Comparison of ENCODE assay signal across 9 mouse cellular contexts in genomic region chr4:40906298-40906697, GRCm38 (mm10). TPM values are rescaled to one million over a fixed set of nuclear protein-coding genes. Genes with fewer than 3 reads are reported as not detected.
A peak's percentile ranks its signal among the peaks of the same experiment; 100 is the strongest.
DNase-seq lines count a peak whose midpoint lies in the region; ATAC-seq and TF ChIP-seq lines count a peak whose summit lies in the region.
"Had no signal": no experiment of that assay in that cellular context is flagged by ENCODE, and none has a peak within 500 bp of the region (broad histone marks: within the 10 kb centered on the region; RNA-seq: fewer than 3 reads in every experiment).

No protein-coding gene starts in this region.

- no peaks in the 10 kb centered on the region for H3K27me3 ChIP-seq in heart, postnatal 0 days (ENCODE audit: control insufficient read depth, insufficient read depth, low read length)

- H3K4me2 ChIP-seq in heart, postnatal 0 days (ENCODE audit: low read depth, low read length): no peak overlapping the region

- TF ChIP-seq CTCF in heart, postnatal 0 days (IDR thresholded peaks at IDR 0.05; ENCODE audit: low read depth): peak; percentile 76

- TF ChIP-seq EP300 in heart, postnatal 0 days (IDR thresholded peaks at IDR 0.05; ENCODE audit: low read depth): no peak

- 25% methylated on average over 1 of the region's 1 CpGs for WGBS in heart, postnatal 0 days

- no peaks in the 10 kb centered on the region for H3K4me1 ChIP-seq in heart, postnatal 0 days (ENCODE audit: control insufficient read depth, insufficient read depth)

- peak; percentile 41 for ATAC-seq in heart, postnatal 0 days (ENCODE audit: insufficient read depth, low read depth)
- ATAC-seq in hematopoietic stem cell, adult 5-6 weeks (replicated peaks in 1 of 2; ENCODE audit: insufficient read depth in 1 of 2, low FRiP score in 2 of 2, low TSS enrichment in 1 of 2, low read depth in 1 of 2, poor library complexity in 2 of 2, severe bottlenecking in 2 of 2): peak; percentile 46 to 58; a peak in 1 of 4 replicates
- no peak for ATAC-seq in monocyte, adult 5-6 weeks (replicated peaks; ENCODE audit: insufficient number of reproducible peaks, low FRiP score, low TSS enrichment, poor library complexity, severe bottlenecking)
- ATAC-seq in cerebellum, adult (ENCODE audit: insufficient number of reproducible peaks, low FRiP score, low TSS enrichment): no peak

- no peak overlapping the region for H3K4me3 ChIP-seq in heart, postnatal 0 days (ENCODE audit: low read depth, low read length)

- no peak overlapping the region for H3K27ac ChIP-seq in heart, postnatal 0 days (ENCODE audit: low read depth)
- H3K27ac ChIP-seq: macrophage had no signal

- intact Hi-C loops in left cerebral cortex, postnatal 36 days (cut with DNase I): loop anchor here (1.0 kb wide), 1 partner anchor 132 kb away; no protein-coding TSS in a partner anchor

- H3K9ac ChIP-seq in heart, postnatal 0 days (replicated peaks; ENCODE audit: low read depth, low read length): no peak overlapping the region

- H3K36me3 ChIP-seq in heart, postnatal 0 days (replicated peaks; ENCODE audit: control insufficient read depth, insufficient read depth, low read length): no peaks in the 10 kb centered on the region

- H3K9me3 ChIP-seq in heart, postnatal 0 days (replicated peaks; ENCODE audit: control insufficient read depth, low read length): no peaks in the 10 kb centered on the region

- DNase-seq in heart, postnatal 0 days (ENCODE audit: low spot score): peak; percentile 69
- DNase-seq in heart, adult 11 months: no peak
- peak; percentile 19 for DNase-seq in thymus, postnatal 14 days
- no peak for DNase-seq in thymus, adult 18-20 months
- DNase-seq in left cerebral cortex, postnatal 36 days (ENCODE audit: low spot score in 2 of 2): no peak

RNA-seq across cellular contexts. Expression of gene Spink4, which starts 13.6 kb away (rescaled TPM):
- total RNA-seq in heart, postnatal 0 days (2014; rRNA removed; ENCODE audit: low replicate concordance): 2.7 TPM in 1 of 2 replicates, not detected in the other
- 7.7 and 7.8 TPM in 2 replicates for polyA plus RNA-seq in heart, postnatal 0 days (2015; fragmentation: Nextera tagmentation; extraction: Ambion mirVana)
- not detected in 2 replicates for total RNA-seq in hematopoietic stem cell, adult 5-6 weeks (2017)
- total RNA-seq in monocyte, adult 5-6 weeks (2017): not detected in 3 replicates
- total RNA-seq in left cerebral cortex, postnatal 36 days (2021): not detected
- polyA plus RNA-seq: macrophage had no signal

RNA-seq across cellular contexts. Expression of gene Bag1, which starts 41.8 kb away (rescaled TPM):
- total RNA-seq in heart, postnatal 0 days (2014; rRNA removed; ENCODE audit: low replicate concordance): 77.3 and 98.8 TPM in 2 replicates
- polyA plus RNA-seq in heart, postnatal 0 days (2015; fragmentation: Nextera tagmentation; extraction: Ambion mirVana): 213 and 222 TPM in 2 replicates
- total RNA-seq in hematopoietic stem cell, adult 5-6 weeks (2017): 272 and 383 TPM in 2 replicates
- total RNA-seq in monocyte, adult 5-6 weeks (2017): 241 to 264 TPM (median 246 TPM) in 3 replicates
- 100 to 1,000 TPM; 170 to 211 TPM for total RNA-seq in left cerebral cortex, postnatal 36 days (2021)

RNA-seq across cellular contexts. Expression of gene Chmp5, which starts 41.9 kb away (rescaled TPM):
- total RNA-seq in heart, postnatal 0 days (2014; rRNA removed; ENCODE audit: low replicate concordance): 17.7 and 26.8 TPM in 2 replicates
- 72.3 and 77.3 TPM in 2 replicates for polyA plus RNA-seq in heart, postnatal 0 days (2015; fragmentation: Nextera tagmentation; extraction: Ambion mirVana)
- 92.7 and 116 TPM in 2 replicates for total RNA-seq in hematopoietic stem cell, adult 5-6 weeks (2017)
- 103 to 128 TPM (median 128 TPM) in 3 replicates for total RNA-seq in monocyte, adult 5-6 weeks (2017)
- total RNA-seq in left cerebral cortex, postnatal 36 days (2021): 10 to 100 TPM; 81.2 to 81.6 TPM

RNA-seq across cellular contexts. Expression of gene B4galt1, which starts 52.5 kb away (rescaled TPM):
- 125 and 129 TPM in 2 replicates for total RNA-seq in heart, postnatal 0 days (2014; rRNA removed; ENCODE audit: low replicate concordance)
- 49.6 and 50.3 TPM in 2 replicates for polyA plus RNA-seq in heart, postnatal 0 days (2015; fragmentation: Nextera tagmentation; extraction: Ambion mirVana)
- 28.5 and 36.1 TPM in 2 replicates for total RNA-seq in hematopoietic stem cell, adult 5-6 weeks (2017)
- total RNA-seq in monocyte, adult 5-6 weeks (2017): 27.7 to 60.9 TPM (median 40.1 TPM) in 3 replicates
- 1 to 10 TPM; 4.1 to 5.1 TPM for total RNA-seq in left cerebral cortex, postnatal 36 days (2021)

Comparison
In these comparisons a context has a peak if more than half of its experiments do, and no peak if none do; other contexts are left out.
1. DNase-seq: peak in heart, postnatal 0 days (single experiment) and thymus, postnatal 14 days (single experiment); none in heart, adult 11 months (single experiment), thymus, adult 18-20 months (0 of 2) and left cerebral cortex, postnatal 36 days (0 of 2).
2. ATAC-seq: peak in heart, postnatal 0 days (single experiment) and hematopoietic stem cell, adult 5-6 weeks (2 of 2); none in monocyte, adult 5-6 weeks (single experiment) and cerebellum, adult (single experiment).